Mouse (Mus musculus) E14TG2a.4 (cell line): Measurements from ENCODE around the gene Chd2.

ENCODE experiments used
- CTCF ChIP-seq: conservative IDR thresholded peaks from 2 replicates; pipeline ENCODE4 v1.5.1; 2014; ENCODE audit warnings: low read length
- POU5F1 ChIP-seq: IDR thresholded peaks from 2 replicates; pipeline ENCODE4 v1.6.1; 2014; ENCODE audit warnings: low read length, borderline replicate concordance

DNA sequence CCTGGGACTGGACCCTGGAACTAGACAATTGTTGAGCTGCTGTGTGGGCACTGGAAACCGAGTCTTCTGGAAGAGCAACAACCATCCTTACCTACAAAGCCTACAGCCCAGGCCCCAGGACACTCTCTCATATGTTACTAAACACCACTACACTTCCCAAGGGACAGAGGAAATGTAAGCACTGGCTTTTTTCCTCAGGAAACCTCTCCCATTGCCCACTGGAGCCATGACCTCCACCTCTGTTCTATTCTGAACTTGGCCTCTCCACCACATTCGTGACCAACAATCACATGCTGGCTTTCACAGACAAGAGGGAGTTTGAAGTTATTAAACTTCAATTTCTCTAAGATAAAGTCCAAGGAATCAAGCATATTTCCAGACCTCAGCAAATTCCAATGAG is 43.4 kb downstream of the Chd2 start:
- TF ChIP-seq CTCF (no peak), POU5F1 (no peak)
